Mouse (Mus musculus): ENCODE data around the gene Bcl2l11. TPM values are rescaled to one million over a fixed set of nuclear protein-coding genes. Genes with fewer than 3 reads are reported as not detected.

Bcl2l11 gene
- polyA plus RNA-seq, 1 experiment: 54.4 TPM

DNA sequence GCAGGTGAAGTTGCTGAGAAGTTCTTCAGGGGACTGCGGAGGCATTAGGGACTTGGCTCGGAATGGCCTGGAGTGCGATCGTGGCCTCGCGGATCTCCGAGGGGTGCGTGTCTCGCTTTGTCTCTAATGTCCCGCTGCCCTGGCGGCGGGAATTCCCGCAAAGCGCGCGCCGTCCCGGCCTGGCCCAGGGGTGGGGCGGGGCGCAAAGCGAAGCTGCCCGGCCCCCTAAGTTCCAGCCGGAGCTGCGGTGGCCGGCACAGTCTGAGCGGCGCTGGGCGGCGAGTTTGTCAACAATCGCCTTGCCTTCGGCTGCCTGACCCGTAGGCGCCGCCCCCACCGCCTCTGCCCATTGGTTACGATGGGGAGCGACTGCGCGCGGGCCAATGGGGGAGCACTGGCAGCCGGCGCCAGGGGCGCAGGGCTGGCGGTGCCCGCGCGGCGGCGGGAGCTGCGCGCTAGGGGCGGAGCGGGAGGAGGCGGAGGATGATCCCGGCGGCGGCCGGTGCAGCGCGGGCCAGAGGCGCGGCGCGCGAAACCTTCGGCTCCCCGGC lies 1.4 kb downstream of the Bcl2l11 start:
- Histone ChIP-seq H3K4me1 (replicated peaks; ENCODE audit: control insufficient read depth, insufficient read depth, low read length) (peaks cover 34% of the 10 kb centered on the region), H3K27ac (ENCODE audit: control insufficient read depth, insufficient read depth, low read length) (no peak overlapping the region), H3K36me3 (ENCODE audit: control insufficient read depth, insufficient read depth, low read length) (0 out of 2 replicates have a peak, but pooled peaks cover 4% of the 10 kb centered on the region), H3K4me3 (ENCODE audit: control insufficient read depth, insufficient read depth, low read length) (peak overlapping the region; percentile 76), H3K27me3 (ENCODE audit: control insufficient read depth, insufficient read depth, low read length) (peaks cover 21% of the 10 kb centered on the region)
- TF ChIP-seq POLR2A (IDR thresholded peaks at IDR 0.05; ENCODE audit: control insufficient read depth, extremely low read depth, insufficient read depth, low read length, poor library complexity): peak; percentile 63
- peak; percentile 59; the same call in 1 of the 2 replicates for TF ChIP-seq CTCF (IDR thresholded peaks at IDR 0.05; ENCODE audit: borderline replicate concordance, control insufficient read depth, extremely low read depth, insufficient read depth, low read length, poor library complexity)
- DNase-seq: peak; percentile 94
- under 1% methylated on average over 67 of the region's 67 CpGs for WGBS

DNA sequence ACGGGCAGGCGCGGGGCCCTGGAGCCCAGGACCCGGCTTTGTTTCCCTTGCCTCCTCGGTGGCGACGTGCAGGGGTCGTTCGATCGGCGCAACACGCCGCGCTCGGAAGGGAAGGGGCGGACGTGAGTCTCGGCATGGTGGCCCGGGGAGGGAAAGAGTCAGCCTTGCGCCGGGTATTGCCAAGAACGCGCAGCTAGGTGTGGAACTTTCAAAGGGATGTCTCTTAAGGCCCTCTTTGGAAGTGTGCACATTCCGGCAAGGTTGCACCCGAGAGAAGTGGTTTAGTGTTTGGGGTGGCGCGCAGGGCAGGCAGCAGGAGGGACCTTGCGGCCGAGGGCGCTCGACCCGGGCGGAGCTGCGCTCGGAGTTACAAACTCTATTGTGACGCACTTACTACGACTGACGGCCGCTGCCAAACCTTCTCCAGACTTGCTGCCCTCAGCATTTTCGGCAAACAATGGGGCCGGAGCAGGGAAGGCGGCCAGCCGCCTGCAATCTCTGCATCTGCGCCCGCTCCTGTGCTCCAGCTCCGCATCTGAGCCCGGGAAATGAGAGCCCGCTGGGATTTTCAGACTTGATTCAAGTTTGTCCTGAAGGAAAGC lies 2.0 kb downstream of the Bcl2l11 start:
- TF ChIP-seq CTCF (IDR thresholded peaks at IDR 0.05; ENCODE audit: borderline replicate concordance, control insufficient read depth, extremely low read depth, insufficient read depth, low read length, poor library complexity) (no peak), POLR2A (IDR thresholded peaks at IDR 0.05; ENCODE audit: control insufficient read depth, extremely low read depth, insufficient read depth, low read length, poor library complexity) (no peak)
- no peak overlapping the region for H3K27ac ChIP-seq (ENCODE audit: control insufficient read depth, insufficient read depth, low read length)
- no peak for DNase-seq
- under 1% methylated on average over 48 of the region's 48 CpGs for WGBS
- H3K4me3 ChIP-seq (ENCODE audit: control insufficient read depth, insufficient read depth, low read length): peak overlapping the region; percentile 76
- peaks cover 30% of the 10 kb centered on the region for H3K4me1 ChIP-seq (replicated peaks; ENCODE audit: control insufficient read depth, insufficient read depth, low read length)
- H3K27me3 ChIP-seq (ENCODE audit: control insufficient read depth, insufficient read depth, low read length): peaks cover 21% of the 10 kb centered on the region
- H3K36me3 ChIP-seq (ENCODE audit: control insufficient read depth, insufficient read depth, low read length): peaks cover 5% of the 10 kb centered on the region; the same call in 1 of the 2 replicates

DNA sequence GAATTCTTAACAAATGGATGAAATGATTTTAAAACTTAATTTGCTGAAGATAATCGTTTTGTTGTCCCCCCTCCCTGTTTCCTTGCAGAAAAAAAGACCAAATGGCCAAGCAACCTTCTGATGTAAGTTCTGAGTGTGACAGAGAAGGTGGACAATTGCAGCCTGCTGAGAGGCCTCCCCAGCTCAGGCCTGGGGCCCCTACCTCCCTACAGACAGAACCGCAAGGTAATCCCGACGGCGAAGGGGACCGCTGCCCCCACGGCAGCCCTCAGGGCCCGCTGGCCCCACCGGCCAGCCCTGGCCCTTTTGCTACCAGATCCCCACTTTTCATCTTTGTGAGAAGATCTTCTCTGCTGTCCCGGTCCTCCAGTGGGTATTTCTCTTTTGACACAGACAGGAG lies 2.7 kb downstream of the Bcl2l11 start:
- 93% methylated on average over 10 of the region's 10 CpGs for WGBS
- Histone ChIP-seq H3K27me3 (ENCODE audit: control insufficient read depth, insufficient read depth, low read length) (peaks cover 15% of the 10 kb centered on the region), H3K36me3 (ENCODE audit: control insufficient read depth, insufficient read depth, low read length) (peaks cover 9% of the 10 kb centered on the region; the same call in 1 of the 2 replicates), H3K4me1 (replicated peaks; ENCODE audit: control insufficient read depth, insufficient read depth, low read length) (peaks cover 23% of the 10 kb centered on the region), H3K4me3 (ENCODE audit: control insufficient read depth, insufficient read depth, low read length) (no peak overlapping the region), H3K27ac (ENCODE audit: control insufficient read depth, insufficient read depth, low read length) (no peak overlapping the region)
- no peak for DNase-seq
- no peak for TF ChIP-seq POLR2A (IDR thresholded peaks at IDR 0.05; ENCODE audit: control insufficient read depth, extremely low read depth, insufficient read depth, low read length, poor library complexity)
- no peak for TF ChIP-seq CTCF (IDR thresholded peaks at IDR 0.05; ENCODE audit: borderline replicate concordance, control insufficient read depth, extremely low read depth, insufficient read depth, low read length, poor library complexity)

DNA sequence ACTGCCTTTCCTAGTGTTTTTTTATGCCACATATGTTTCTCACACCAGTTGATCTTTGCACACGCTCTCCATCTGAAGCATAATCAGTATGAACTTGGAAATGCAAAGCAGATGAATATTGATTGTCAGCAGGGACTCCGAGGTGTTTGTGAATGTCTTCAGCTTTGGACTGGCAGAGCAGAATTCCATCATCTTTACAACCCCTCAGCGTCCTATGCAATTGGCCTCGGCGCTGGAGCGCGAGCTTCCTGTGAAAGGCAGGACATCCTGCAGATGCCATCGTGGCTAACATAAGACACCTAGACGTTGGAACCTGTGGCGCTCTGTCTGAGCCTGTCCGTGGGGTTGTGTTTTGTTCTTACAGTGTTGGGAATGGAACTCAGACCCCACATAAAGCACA lies 5.7 kb downstream of the Bcl2l11 start:
- Histone ChIP-seq H3K4me1 (replicated peaks; ENCODE audit: control insufficient read depth, insufficient read depth, low read length) (peaks cover 3% of the 10 kb centered on the region), H3K4me3 (ENCODE audit: control insufficient read depth, insufficient read depth, low read length) (no peak overlapping the region), H3K27me3 (ENCODE audit: control insufficient read depth, insufficient read depth, low read length) (no peaks in the 10 kb centered on the region), H3K27ac (ENCODE audit: control insufficient read depth, insufficient read depth, low read length) (no peak overlapping the region), H3K36me3 (ENCODE audit: control insufficient read depth, insufficient read depth, low read length) (peaks cover 16% of the 10 kb centered on the region)
- 95% methylated on average over 11 of the region's 11 CpGs for WGBS
- no peak for DNase-seq
- TF ChIP-seq POLR2A (IDR thresholded peaks at IDR 0.05; ENCODE audit: control insufficient read depth, extremely low read depth, insufficient read depth, low read length, poor library complexity) (no peak), CTCF (IDR thresholded peaks at IDR 0.05; ENCODE audit: borderline replicate concordance, control insufficient read depth, extremely low read depth, insufficient read depth, low read length, poor library complexity) (no peak)

DNA sequence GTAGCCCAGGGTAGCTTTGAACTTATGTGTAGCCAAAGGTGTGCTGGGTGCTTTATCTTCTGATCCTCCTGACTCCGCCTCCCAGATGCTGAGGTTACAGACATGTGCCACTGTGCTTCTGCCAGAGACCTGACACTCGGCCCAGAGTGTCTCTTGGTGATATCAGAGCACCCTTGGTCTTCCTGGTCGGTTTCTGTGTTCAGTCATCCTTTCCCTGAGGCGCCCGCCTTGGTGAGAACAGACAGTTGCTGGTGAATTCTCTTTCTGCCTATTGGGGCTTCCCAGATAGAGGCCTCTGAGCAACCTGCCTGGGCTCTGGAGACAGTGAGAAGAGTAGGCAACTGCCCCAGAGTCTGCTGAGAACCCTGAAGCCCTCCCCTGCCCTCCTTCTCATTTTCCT lies 6.8 kb downstream of the Bcl2l11 start:
- WGBS: 66% methylated on average over 5 of the region's 5 CpGs
- H3K4me1 ChIP-seq (replicated peaks; ENCODE audit: control insufficient read depth, insufficient read depth, low read length): peaks cover 3% of the 10 kb centered on the region
- DNase-seq: no peak
- H3K4me3 ChIP-seq (ENCODE audit: control insufficient read depth, insufficient read depth, low read length): no peak overlapping the region
- no peak for TF ChIP-seq CTCF (IDR thresholded peaks at IDR 0.05; ENCODE audit: borderline replicate concordance, control insufficient read depth, extremely low read depth, insufficient read depth, low read length, poor library complexity)
- no peak for TF ChIP-seq POLR2A (IDR thresholded peaks at IDR 0.05; ENCODE audit: control insufficient read depth, extremely low read depth, insufficient read depth, low read length, poor library complexity)
- no peaks in the 10 kb centered on the region for H3K27me3 ChIP-seq (ENCODE audit: control insufficient read depth, insufficient read depth, low read length)
- peaks cover 16% of the 10 kb centered on the region for H3K36me3 ChIP-seq (ENCODE audit: control insufficient read depth, insufficient read depth, low read length)
- no peak overlapping the region for H3K27ac ChIP-seq (ENCODE audit: control insufficient read depth, insufficient read depth, low read length)

DNA sequence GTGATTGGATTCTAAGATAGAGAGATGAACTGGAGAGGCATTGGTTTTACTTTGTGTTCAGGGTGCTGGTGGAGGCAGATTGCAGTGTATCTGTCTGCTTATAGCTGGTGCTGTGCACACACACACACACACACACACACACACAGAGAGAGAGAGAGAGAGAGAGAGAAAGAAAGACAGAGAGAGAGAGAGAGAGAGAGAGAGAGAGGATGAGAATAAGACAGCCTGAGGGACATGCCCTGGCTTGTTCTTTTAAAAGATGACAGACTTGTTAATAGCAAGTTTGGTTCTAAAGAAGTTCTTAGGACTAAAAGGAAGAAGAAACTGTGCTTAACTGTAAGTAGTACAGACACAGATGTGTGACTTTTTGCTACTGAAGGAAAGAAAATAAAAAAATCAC lies 8.0 kb downstream of the Bcl2l11 start:
- DNase-seq: no peak
- Histone ChIP-seq H3K4me1 (replicated peaks; ENCODE audit: control insufficient read depth, insufficient read depth, low read length) (no peaks in the 10 kb centered on the region; the same call in 1 of the 2 replicates), H3K4me3 (ENCODE audit: control insufficient read depth, insufficient read depth, low read length) (no peak overlapping the region), H3K27ac (ENCODE audit: control insufficient read depth, insufficient read depth, low read length) (no peak overlapping the region), H3K36me3 (ENCODE audit: control insufficient read depth, insufficient read depth, low read length) (peaks cover 16% of the 10 kb centered on the region), H3K27me3 (ENCODE audit: control insufficient read depth, insufficient read depth, low read length) (no peaks in the 10 kb centered on the region)
- TF ChIP-seq POLR2A (IDR thresholded peaks at IDR 0.05; ENCODE audit: control insufficient read depth, extremely low read depth, insufficient read depth, low read length, poor library complexity) (no peak), CTCF (IDR thresholded peaks at IDR 0.05; ENCODE audit: borderline replicate concordance, control insufficient read depth, extremely low read depth, insufficient read depth, low read length, poor library complexity) (no peak)

Measured in thymus, adult 2 months (tissue).